Mouse (Mus musculus) midbrain, postnatal 0 days (tissue): ENCODE results near the gene Pigl. TPM values are rescaled to one million over a fixed set of nuclear protein-coding genes. Genes with fewer than 3 reads are reported as not detected.
"Not testable (repeated sequence)": the region's sequence is repeated elsewhere in the genome, so short reads cannot be mapped to it uniquely, and the experiment has no call there.

Experiments
- ATAC-seq: fragments of 200-750 bp; cut with Nextera tagmentation; 2 replicates; pipeline ENCODE4 v1.8.0; 2017; ENCODE audit warnings: moderate number of reproducible peaks, mild to moderate bottlenecking, moderate TSS enrichment, moderate library complexity; ENCODE audit not compliant: low FRiP score
- DNase-seq: peaks from one replicate; pipeline ENCODE4 v3.0.0-alpha.2; 2015; ENCODE audit warnings: low spot score
- H3K27ac ChIP-seq: fragments of 300-500 bp; sonication (generic); 2 replicates; pipeline ENCODE4 v1.5.1; 2014; ENCODE audit warnings: low read depth, mild to moderate bottlenecking, low read length, mixed read lengths
- H3K27me3 ChIP-seq: fragments of 300-500 bp; sonication (generic); 2 replicates; pipeline ENCODE4 v1.6.1; 2014; ENCODE audit warnings: low read length, control low read depth, mixed read lengths; ENCODE audit not compliant: insufficient read depth
- H3K36me3 ChIP-seq: fragments of 300-500 bp; sonication (generic); 2 replicates; pipeline ENCODE4 v1.6.1; 2014; ENCODE audit warnings: low read length, control low read depth, mixed read lengths; ENCODE audit not compliant: insufficient read depth
- H3K4me1 ChIP-seq: fragments of 300-500 bp; sonication (generic); 2 replicates; pipeline ENCODE4 v1.6.1; 2014; ENCODE audit warnings: mild to moderate bottlenecking, control low read depth, antibody characterized with exemption, low read length, mixed read lengths; ENCODE audit not compliant: insufficient read depth
- H3K4me2 ChIP-seq: fragments of 300-500 bp; sonication (generic); 2 replicates; pipeline ENCODE4 v1.6.1; 2014; ENCODE audit warnings: low read depth, mild to moderate bottlenecking, low read length, mixed read lengths; ENCODE audit not compliant: poor library complexity, severe bottlenecking
- H3K4me3 ChIP-seq: fragments of 300-500 bp; sonication (generic); 2 replicates; pipeline ENCODE4 v1.5.1; 2014; ENCODE audit warnings: low read depth, mild to moderate bottlenecking, low read length, moderate library complexity
- H3K9ac ChIP-seq: fragments of 300-500 bp; sonication (generic); replicated peaks from 2 replicates; pipeline ENCODE4 v1.6.1; 2014; ENCODE audit warnings: mild to moderate bottlenecking, low read length, moderate library complexity, mixed read lengths; ENCODE audit not compliant: poor library complexity, severe bottlenecking
- H3K9me3 ChIP-seq: fragments of 300-500 bp; sonication (generic); 2 replicates; pipeline ENCODE4 v1.6.1; 2016; ENCODE audit warnings: low read length, control low read depth
- CTCF ChIP-seq: IDR thresholded peaks from 2 replicates; pipeline ENCODE4 v1.5.1; 2016; ENCODE audit warnings: antibody characterized with exemption, mild to moderate bottlenecking
- WGBS: fragments of 180-500 bp; shearing (Covaris S2); extraction: QIAGEN DNeasy Blood & Tissue Kit; methylation state at CpG from one replicate; pipeline ENCODE4 v1.1.7; 2014; 5-methylcytosine and 5-hydroxymethylcytosine counted together
- polyA plus RNA-seq: library from polyadenylated mRNA; unstranded; fragments of >200 nt; fragmentation: Nextera tagmentation; extraction: Ambion mirVana; gene quantifications from 2 replicates; pipeline ENCODE4 v1.2.1, GENCODE M21; 2015
- total RNA-seq: library from RNA; depleted of rRNA; stranded (reverse); fragments of >200 nt; gene quantifications from 2 replicates; pipeline ENCODE4 v1.2.3, GENCODE M21; 2014

Pigl gene
- total and polyA plus RNA-seq, 2 experiments from 2014 or later: 6.7 to 8.0 TPM

- H3K36me3 ChIP-seq: no peaks in the 10 kb centered on the region
- ATAC-seq: no peak
- peak overlapping the region; percentile 99 for H3K4me3 ChIP-seq
- DNase-seq: no peak
- H3K9me3 ChIP-seq: no peaks in the 10 kb centered on the region
- H3K9ac ChIP-seq: peak overlapping the region; percentile 97
- no peak for TF ChIP-seq CTCF
- H3K4me1 ChIP-seq: peaks cover 3% of the 10 kb centered on the region; the same call in 1 of the 2 replicates
- H3K27ac ChIP-seq: peak overlapping the region; percentile 95
- H3K4me2 ChIP-seq: peak overlapping the region; percentile 89
- no peaks in the 10 kb centered on the region for H3K27me3 ChIP-seq
- 2% methylated on average over 3 of the region's 3 CpGs for WGBS
Observed at GRCm38 (mm10) chr11:62456021-62456482, 2.2 kb upstream of the Pigl start.

GRCm38 (mm10) chr11:62456483-62457172 is 1.6 kb upstream of the Pigl start:
- peak overlapping the region; percentile 89 for H3K4me2 ChIP-seq
- H3K27ac ChIP-seq: peak overlapping the region; percentile 95
- H3K9me3 ChIP-seq: no peaks in the 10 kb centered on the region
- TF ChIP-seq CTCF: peak; percentile 55
- peak overlapping the region; percentile 97 for H3K9ac ChIP-seq
- H3K4me1 ChIP-seq: peaks cover 3% of the 10 kb centered on the region; the same call in 1 of the 2 replicates
- H3K27me3 ChIP-seq: no peaks in the 10 kb centered on the region
- peak overlapping the region; percentile 99 for H3K4me3 ChIP-seq
- peak; percentile 71 for DNase-seq
- peak; percentile 78 for ATAC-seq
- 1% methylated on average over 36 of the region's 42 CpGs for WGBS
- H3K36me3 ChIP-seq: no peaks in the 10 kb centered on the region

DNA sequence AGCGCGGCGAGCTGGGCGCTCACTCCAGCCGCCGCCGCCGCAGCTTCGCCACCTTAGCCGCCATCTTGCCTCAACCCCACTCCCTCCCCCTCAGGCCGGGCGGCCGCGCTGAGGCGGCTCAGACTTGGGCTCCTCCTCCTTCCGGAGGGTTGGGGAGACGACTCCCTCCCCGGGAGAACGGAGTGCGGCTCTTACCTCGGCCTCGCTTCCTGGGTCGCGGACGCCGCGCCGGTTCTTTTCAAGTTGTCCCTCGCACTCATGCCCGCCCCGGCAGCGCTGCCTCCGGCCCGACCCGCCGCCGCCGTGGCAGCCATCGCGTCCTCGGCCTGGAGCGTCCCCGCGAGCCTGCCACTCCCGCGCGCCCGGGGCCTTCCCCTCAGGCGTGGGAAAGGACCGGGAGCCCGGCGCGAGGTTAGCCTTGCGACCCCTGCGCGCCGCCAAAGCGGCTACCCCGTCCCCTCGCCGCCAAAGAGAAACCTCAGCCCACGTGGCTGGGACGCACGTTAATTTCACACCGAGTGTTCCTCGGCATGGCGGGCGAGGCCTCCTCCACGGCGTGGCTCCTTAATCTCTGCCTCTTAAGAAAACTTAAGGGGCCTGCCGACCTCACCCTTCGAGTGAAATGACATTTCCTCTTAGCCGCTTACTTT is 894 bp upstream of the Pigl start:
- no peaks in the 10 kb centered on the region for H3K36me3 ChIP-seq
- under 1% methylated on average over 48 of the region's 73 CpGs for WGBS

DNA sequence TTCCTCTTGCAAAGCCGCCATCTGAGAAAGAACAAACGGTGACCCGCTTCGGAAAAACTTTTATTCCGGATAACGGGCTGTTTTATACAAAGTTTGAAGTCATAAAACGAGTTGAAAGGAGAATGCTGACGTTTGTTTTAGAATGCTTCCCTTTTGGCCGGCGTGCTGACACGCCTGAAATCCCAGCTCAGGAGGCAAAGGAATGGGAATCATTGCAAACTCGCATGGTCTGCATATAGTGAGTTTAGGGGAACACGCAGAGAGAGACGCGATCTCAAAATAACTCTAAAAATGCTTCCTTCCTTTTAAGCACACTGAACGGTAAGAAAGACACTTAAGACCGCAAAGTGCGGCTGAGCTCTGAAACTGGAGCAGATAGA is 379 bp upstream of the Pigl start:
- DNase-seq (no peak), ATAC-seq (no peak)
- under 1% methylated on average over 18 of the region's 18 CpGs for WGBS
- peaks cover 3% of the 10 kb centered on the region; the same call in 1 of the 2 replicates for H3K4me1 ChIP-seq
- TF ChIP-seq CTCF: no peak
- H3K4me3 ChIP-seq: peak overlapping the region; percentile 99
- no peaks in the 10 kb centered on the region for H3K36me3 ChIP-seq
- H3K9ac ChIP-seq: peak overlapping the region; percentile 97
- no peaks in the 10 kb centered on the region for H3K27me3 ChIP-seq
- no peaks in the 10 kb centered on the region for H3K9me3 ChIP-seq
- peak overlapping the region; percentile 95 for H3K27ac ChIP-seq
- peak overlapping the region; percentile 89 for H3K4me2 ChIP-seq

More for the DNA sequence above, 894 bp upstream of the Pigl start:
- DNase-seq (peak; percentile 91), ATAC-seq (peak; percentile 93)
- peak overlapping the region; percentile 97 for H3K9ac ChIP-seq
- TF ChIP-seq CTCF: no peak
- no peaks in the 10 kb centered on the region for H3K27me3 ChIP-seq
- peak overlapping the region; percentile 89 for H3K4me2 ChIP-seq
- H3K4me1 ChIP-seq: peaks cover 3% of the 10 kb centered on the region; the same call in 1 of the 2 replicates
- peak overlapping the region; percentile 99 for H3K4me3 ChIP-seq
- H3K9me3 ChIP-seq: no peaks in the 10 kb centered on the region
- peak overlapping the region; percentile 95 for H3K27ac ChIP-seq

- DNase-seq (no peak), ATAC-seq (no peak)
- Histone ChIP-seq H3K4me3 (peak overlapping the region; percentile 99), H3K4me1 (peaks cover 3% of the 10 kb centered on the region; the same call in 1 of the 2 replicates), H3K27ac (peak overlapping the region; percentile 95), H3K36me3 (no peaks in the 10 kb centered on the region), H3K9ac (peak overlapping the region; percentile 97), H3K4me2 (peak overlapping the region; percentile 89), H3K27me3 (no peaks in the 10 kb centered on the region), H3K9me3 (no peaks in the 10 kb centered on the region)
- WGBS: 2% methylated on average over 9 of the region's 9 CpGs
- TF ChIP-seq CTCF: no peak
Observed at GRCm38 (mm10) chr11:62458780-62459179, 520 bp downstream of the Pigl start.

GRCm38 (mm10) chr11:62462529-62462928 is 4.3 kb downstream of the Pigl start:
- WGBS: 95% methylated on average over 1 of the region's 1 CpGs
- not testable (repeated sequence) for DNase-seq, H3K9me3 ChIP-seq, H3K27ac ChIP-seq, H3K27me3 ChIP-seq, H3K9ac ChIP-seq, ATAC-seq, H3K36me3 ChIP-seq, H3K4me1 ChIP-seq, H3K4me3 ChIP-seq, H3K4me2 ChIP-seq
